Mouse (Mus musculus): ENCODE results near the gene Arhgdia.

Arhgdia gene

GRCm38 (mm10) chr11:120554834-120555233, 26.6 kb downstream of the Arhgdia start:
- no peak for DNase-seq (ENCODE audit: extremely low spot score, low spot score)

GRCm38 (mm10) chr11:120552736-120553135, 28.7 kb downstream of the Arhgdia start:
- DNase-seq (ENCODE audit: extremely low spot score, low spot score), result no peak

- DNase-seq (ENCODE audit: extremely low spot score, low spot score), result no peak
Observed at GRCm38 (mm10) chr11:120550810-120551440, 30.5 kb downstream of the Arhgdia start, which contains the start of gene Ppp1r27. Ppp1r27 (minus strand) TSS chr11:120551132.

- no peak for DNase-seq (ENCODE audit: extremely low spot score, low spot score)
Observed at GRCm38 (mm10) chr11:120549986-120550809, 31.2 kb downstream of the Arhgdia start.

- DNase-seq (ENCODE audit: extremely low spot score, low spot score), result peak; percentile 89
Observed at GRCm38 (mm10) chr11:120549168-120549945, 32.1 kb downstream of the Arhgdia start, which contains the start of gene Mcrip1. Mcrip1 (minus strand) TSS chr11:120549727.

- DNase-seq (ENCODE audit: extremely low spot score, low spot score), result no peak
Observed at GRCm38 (mm10) chr11:120548786-120549167, 32.6 kb downstream of the Arhgdia start.

- DNase-seq (ENCODE audit: extremely low spot score, low spot score), result no peak
Observed at GRCm38 (mm10) chr11:120548214-120548613, 33.2 kb downstream of the Arhgdia start.

GRCm38 (mm10) chr11:120547469-120547868, 34.0 kb downstream of the Arhgdia start:
- DNase-seq (ENCODE audit: extremely low spot score, low spot score), result no peak

GRCm38 (mm10) chr11:120545964-120546363, 35.5 kb downstream of the Arhgdia start:
- no peak for DNase-seq (ENCODE audit: extremely low spot score, low spot score)

- no peak for DNase-seq (ENCODE audit: extremely low spot score, low spot score)
Observed at GRCm38 (mm10) chr11:120542376-120542775, 39.0 kb downstream of the Arhgdia start.

- DNase-seq (ENCODE audit: extremely low spot score, low spot score), result no peak
Observed at GRCm38 (mm10) chr11:120541907-120542306, 39.5 kb downstream of the Arhgdia start.

- DNase-seq (ENCODE audit: extremely low spot score, low spot score), result no peak
Observed at GRCm38 (mm10) chr11:120539285-120540014, 42.0 kb downstream of the Arhgdia start.

- DNase-seq (ENCODE audit: extremely low spot score, low spot score), result no peak
Observed at GRCm38 (mm10) chr11:120538955-120539284, 42.5 kb downstream of the Arhgdia start.

- DNase-seq (ENCODE audit: extremely low spot score, low spot score), result no peak
Observed at GRCm38 (mm10) chr11:120538485-120538884, 42.9 kb downstream of the Arhgdia start.

- DNase-seq (ENCODE audit: extremely low spot score, low spot score), result no peak
Observed at GRCm38 (mm10) chr11:120535804-120536203, 45.6 kb downstream of the Arhgdia start.

GRCm38 (mm10) chr11:120535145-120535544, 46.3 kb downstream of the Arhgdia start:
- no peak for DNase-seq (ENCODE audit: extremely low spot score, low spot score)

- no peak for DNase-seq (ENCODE audit: extremely low spot score, low spot score)
Observed at GRCm38 (mm10) chr11:120534093-120534492, 47.3 kb downstream of the Arhgdia start.

- DNase-seq (ENCODE audit: extremely low spot score, low spot score), result no peak
Observed at GRCm38 (mm10) chr11:120531646-120532045, 49.8 kb downstream of the Arhgdia start.

GRCm38 (mm10) chr11:120530085-120530964, 51.1 kb downstream of the Arhgdia start, which contains the start of gene Gcgr:
Gcgr (plus strand) TSS chr11:120530699.
- DNase-seq (ENCODE audit: extremely low spot score, low spot score), result peak; percentile 59

GRCm38 (mm10) chr11:120528903-120529302, 52.5 kb downstream of the Arhgdia start:
- no peak for DNase-seq (ENCODE audit: extremely low spot score, low spot score)

All from neural tube, embryonic 10.5 days (tissue).